Mouse (Mus musculus) heart, adult 11 months (tissue): ENCODE data around the gene Fcgr3.
"Not testable (repeated sequence)": the region's sequence is repeated elsewhere in the genome, so short reads cannot be mapped to it uniquely, and the experiment has no call there.

ENCODE experiments used
- DNase-seq: peaks from one replicate; pipeline ENCODE4 v3.0.0; 2022

The Fcgr3 gene

DNA sequence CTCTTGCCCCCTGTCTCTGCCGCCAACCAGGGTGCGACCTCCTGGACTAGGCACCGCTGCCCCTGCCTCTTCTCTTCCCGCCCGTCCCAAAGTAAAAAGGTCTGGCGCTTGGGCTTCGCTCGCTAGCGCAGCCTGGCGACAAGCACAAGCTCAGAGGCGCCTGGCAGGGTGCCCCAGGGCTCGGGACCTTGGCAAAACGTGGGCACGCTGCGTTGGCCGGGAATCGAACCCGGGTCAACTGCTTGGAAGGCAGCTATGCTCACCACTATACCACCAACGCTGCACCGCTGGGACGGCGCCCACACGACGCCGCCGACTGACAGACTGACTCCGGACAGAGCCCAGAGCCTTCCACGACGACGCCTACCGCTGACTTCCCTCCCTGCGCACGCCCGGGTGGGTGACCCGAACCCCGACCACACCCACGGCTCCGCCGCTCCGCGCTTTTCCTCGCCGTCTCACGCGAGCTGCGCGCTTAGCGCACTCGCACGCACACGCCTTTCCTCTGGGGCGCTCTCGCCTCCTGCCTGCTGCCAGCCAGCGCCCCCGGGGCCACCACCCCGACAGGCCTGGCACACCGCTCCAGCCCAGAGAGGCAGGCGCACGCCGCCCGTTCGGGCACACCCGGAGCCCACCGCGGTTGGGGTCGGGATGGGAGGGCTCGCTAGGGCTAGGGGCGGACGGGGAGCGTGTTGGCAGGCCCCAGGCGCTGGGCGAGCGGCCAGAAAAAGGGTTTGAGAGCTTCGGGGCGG, at the start of gene Fcgr3:
Fcgr3 (minus strand) TSS at position 445 of the 752 bp plus-strand sequence.
- peak; percentile 98 for DNase-seq

DNA sequence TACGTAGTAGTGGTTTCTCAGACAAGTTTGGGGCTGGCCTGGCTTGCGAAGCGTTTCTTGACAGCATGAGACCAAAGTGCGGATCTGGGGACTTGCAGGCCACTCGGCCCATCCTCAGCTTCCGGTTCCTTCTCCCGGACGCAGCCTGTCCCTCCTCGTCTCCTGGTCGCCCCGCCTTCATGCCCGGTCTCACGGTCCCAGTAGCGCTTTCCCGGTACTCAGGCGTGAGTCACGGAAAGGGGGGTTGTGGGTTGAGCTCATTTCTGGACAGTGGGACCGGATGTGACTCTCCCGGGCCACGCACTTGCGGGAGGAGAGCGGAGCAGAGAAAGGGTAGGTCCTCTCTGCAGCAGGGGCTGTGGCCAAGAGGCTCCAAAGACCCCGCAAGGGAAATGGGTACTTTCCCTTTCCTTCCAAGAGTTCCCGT, 49.2 kb upstream of the Fcgr3 start, which contains the start of gene Cfap126:
Cfap126 (plus strand) TSS at position 46 of the 427 bp plus-strand sequence.
- peak; percentile 100 for DNase-seq

DNA sequence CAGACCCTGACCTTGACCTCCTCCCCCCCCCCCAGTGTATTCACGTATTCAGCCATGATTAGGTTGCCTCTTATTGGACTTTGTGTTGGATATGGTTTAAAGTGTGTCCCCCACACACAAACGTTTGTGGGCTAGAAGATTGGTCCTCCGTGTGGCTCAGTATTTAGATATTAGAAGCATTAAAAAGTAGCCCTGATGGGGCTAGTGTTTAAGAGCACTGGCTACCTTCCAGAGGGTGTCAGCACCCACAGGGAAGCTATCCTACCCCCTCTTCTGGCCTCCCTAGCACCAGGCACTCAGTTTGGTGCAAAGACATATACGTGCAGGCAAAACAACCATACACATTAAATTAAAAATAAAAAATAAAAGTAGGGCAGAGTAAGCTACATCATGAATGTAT, 48.3 kb upstream of the Fcgr3 start:
- no peak for DNase-seq

DNA sequence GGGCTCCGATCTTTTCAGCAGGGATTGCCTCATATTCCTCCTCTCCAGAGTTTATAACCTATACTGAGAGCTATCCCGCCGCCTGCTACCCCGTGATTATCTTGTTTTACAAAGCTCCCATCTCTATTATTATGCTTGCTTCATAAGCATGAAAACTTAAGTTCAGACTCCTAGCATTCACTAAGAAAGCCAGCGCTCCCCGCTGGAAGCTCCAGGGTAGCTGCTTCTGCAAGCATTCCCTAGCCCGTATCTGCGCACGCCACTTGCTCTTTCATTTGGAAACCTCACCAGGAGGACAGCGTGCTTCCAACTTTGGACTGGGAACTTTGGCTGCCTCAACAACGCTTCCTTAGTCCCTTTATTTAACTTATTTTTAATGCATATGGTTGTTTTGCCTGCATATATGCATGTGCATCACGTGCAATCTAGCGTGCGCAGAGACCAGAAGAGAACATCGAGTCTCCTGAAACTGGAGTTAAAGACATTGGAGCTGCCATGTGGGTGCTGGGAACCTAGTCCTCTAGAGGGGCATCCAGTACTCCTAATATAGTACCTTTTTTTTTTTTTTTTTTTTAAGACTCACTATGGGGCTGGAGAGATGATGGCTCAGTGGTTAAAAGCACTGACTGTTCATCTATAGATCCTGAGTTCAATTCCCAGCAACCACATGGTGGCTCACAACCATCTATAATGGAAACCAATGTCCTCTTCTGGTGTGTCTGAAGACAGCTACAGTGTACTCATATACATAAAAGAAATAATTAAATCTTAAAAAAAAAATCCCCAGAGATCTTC, 47.2 kb upstream of the Fcgr3 start:
- peak; percentile 95 for DNase-seq

DNA sequence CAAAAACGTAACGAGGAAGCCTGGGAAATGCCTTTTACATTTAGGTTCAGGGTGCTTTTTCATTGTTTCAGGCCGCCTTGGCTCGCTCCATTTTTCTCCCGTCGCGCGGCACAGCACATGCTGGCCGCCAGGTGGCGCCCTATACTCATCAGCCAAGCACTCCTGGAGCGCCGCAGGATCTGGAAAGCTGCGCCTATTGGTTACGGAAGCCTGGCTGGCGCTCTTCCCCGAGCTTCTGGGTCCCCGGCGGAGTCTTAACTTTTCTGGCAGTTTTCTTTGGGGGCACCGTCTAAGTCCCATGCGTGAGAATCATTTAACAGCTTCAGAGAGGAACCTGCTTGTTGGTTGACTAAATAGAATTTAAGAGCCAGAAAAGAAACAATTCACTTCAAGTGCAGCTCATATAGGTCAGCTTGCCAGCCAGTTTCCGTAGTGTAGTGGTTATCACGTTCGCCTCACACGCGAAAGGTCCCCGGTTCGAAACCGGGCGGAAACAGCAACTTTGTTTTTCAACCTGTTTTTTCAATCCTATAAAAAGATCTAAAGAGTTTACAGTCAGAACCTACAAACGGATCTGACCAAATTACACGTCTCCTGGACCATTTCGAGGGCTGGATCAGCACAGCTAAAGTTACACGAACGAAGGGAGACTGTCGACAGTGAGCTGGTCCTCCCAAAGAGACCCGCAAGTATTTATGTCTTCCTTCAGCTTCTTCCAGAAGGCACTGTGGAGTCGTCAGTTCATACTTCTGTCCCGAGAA, 46.5 kb upstream of the Fcgr3 start:
- DNase-seq, result peak; percentile 99

DNA sequence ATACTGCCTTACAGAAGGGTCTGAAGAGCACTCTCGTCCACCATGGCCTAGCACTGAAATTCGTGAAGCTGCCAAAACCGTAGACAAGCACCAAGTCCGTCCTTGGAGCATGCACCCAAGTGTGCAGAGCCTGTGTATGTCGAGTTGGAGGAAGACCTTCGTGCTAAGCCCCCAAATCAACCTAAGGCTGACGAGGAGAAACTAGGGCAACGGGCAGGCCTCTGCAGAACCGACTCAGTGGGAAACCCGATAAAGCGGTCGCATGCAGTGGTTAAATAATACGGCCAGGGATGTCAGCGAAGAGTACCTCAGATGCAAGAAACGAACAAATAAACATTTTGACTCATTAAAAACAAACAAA, 45.9 kb upstream of the Fcgr3 start:
- peak; percentile 93 for DNase-seq

DNA sequence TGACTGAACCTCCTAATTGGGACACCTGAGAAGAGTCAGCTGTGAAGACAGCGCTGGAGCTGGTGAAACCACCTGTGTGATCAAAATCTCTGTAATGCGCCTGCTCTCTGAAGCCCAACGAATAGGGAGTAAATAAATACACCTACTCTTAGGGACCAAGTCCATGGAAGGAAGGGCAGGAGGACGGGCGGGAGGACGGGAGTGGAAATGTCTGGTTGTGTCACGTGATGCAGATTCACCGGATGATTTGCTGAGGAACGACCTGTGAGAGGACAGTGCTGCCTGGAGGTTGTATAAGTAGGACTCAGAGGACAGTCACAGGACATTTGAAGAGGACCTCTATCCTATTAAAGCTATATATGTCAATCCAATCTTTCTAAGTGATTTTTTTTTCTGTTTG, 44.9 kb upstream of the Fcgr3 start:
- peak; percentile 87 for DNase-seq

DNA sequence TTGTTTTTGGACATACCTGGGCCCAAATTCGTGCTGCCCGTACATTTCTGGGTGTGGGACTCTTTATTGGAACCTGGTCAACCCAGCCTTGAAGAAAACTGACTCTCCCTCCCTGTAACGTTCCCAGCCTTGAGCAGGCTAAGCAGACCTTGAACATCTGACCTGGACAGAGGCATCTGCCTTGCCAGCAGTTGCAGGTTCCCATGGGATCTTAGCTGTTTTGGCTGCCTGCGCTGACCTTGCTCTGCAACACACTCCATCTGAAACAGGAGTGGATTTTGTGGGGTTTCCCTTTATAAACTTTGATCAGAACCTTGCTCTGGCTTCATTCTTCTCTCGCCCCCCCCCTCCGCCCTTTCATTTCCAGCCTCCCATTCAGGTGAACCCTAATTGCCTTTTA, 40.5 kb upstream of the Fcgr3 start:
- DNase-seq, result peak; percentile 64

DNA sequence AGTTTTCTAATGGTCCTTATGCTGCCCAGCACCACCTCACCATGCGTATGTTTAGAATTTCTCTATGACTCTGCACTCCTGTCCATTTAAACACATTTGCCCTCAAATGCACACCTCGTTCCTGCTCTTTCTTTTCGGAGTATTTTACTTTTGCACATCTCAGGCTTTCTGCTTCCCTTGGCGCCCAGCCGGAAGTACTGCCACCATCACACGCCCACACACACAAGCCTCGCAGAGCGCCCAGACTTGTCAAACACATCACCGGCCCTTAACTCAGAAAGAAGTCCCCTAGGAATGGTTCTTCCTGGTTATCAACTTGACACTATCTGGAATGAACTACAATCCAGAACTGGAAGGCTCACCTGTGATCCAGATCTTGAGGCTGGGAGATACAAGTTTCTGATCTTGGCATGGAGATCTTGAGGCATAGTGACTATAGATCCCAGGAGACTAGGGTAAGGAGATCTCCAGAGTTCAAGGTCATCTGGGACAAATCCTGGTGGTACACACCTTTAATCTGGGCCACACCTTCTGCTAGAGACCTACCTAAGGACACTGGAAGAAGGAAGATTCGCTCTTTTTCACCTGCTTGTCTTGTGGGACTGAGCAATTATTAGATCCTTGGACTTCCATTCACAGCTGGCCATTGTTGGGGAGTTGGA, 38.6 kb upstream of the Fcgr3 start:
- no peak for DNase-seq

DNA sequence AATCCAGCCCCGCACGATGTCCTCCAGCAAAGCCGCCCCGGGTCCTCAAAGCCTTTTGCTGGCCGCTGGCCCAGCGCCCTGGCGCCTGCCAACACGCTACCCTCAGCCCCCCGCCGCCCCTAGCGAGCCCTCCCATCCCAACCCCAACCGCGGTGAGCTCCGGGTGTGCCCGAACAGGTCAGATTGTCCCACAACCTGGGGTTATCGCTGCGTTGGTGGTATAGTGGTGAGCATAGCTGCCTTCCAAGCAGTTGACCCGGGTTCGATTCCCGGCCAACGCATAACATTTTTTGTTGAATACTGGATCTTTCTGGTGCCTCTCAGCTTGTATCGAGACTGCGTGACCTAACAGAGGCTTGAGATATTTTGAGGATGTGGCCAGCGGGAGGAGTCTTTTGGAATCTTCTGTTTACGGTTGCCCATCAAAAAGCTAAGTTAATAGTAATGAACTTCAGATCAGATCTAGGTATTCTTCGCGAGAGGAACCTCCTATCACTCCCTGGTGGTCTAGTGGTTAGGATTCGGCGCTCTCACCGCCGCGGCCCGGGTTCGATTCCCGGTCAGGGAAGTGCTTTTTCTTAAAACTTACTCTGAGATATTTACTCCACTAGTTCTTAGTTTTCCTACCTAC, 37.9 kb upstream of the Fcgr3 start:
- peak; percentile 97 for DNase-seq

DNA sequence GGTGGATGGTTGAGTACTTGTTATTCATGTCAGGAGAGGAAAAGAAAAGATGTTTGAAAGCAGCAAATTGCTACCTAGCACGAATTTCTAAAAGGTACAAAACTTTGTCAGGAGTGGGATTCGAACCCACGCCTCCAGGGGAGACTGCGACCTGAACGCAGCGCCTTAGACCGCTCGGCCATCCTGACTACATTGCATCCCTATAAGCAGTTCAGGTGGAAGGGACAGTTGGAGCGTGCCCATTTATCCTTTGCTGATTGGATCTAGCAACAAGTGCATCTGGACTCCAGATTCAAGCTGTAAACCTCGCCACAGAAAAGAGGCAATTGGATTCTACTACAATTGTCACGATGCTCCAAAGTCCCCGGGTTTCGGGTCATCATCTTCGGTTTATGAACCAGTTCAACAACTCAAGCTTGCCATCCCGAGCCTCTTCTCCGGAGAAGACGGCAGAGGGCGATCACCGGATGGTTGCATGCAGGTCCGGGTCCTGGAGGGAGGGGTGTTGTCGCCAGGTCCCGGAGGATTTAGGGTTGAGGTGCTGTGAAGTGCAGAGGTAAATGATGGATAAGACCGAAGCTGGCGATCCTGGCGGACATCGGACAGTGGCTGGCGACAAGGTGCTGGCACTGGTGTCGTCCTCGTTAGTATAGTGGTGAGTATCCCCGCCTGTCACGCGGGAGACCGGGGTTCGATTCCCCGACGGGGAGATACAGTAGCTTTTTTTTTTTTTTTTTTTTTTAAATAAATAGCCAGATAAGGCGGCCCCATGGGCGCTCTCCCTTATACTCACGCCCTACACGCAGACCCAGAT, 37.2 kb upstream of the Fcgr3 start:
- DNase-seq, result peak; percentile 98

DNA sequence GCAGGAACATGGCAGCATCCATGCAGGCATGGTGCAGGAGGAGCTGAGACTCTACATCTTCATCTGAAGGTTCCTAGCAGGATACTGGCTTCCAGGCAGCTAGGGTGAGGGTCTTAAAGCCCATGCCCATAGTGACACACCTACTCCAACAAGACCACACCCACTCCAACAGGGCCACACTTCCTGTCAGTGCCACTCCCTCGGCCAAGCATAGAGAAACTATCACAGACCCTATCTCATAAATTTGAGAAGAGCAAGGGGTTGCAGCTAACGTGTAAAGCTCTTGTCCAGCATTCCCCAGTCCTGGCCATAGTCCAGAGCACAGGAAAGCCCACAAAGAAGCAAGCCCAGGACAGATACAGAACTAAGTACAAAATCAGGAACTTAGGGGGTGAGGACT, 36.3 kb upstream of the Fcgr3 start:
- DNase-seq, result peak; percentile 90

DNA sequence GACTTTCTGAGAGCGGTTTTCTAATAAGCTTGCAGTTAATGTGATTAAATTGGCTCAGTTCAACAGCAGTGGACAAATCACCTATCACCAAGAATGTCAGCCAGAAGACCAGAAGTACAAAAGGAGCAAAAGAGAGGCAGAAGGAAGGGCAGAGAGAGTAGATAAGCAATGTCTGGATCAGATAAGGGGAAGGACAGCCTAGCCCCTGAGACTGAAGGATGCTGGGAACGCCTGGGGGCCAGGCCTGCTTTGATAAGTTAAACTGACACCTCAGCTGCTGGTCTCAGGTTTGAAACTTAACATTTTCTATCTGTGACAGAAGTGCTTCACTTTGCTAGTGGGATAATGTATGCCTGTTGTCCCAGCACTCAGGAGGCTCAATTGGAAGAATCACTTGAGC, 32.9 kb upstream of the Fcgr3 start:
- no peak for DNase-seq

DNA sequence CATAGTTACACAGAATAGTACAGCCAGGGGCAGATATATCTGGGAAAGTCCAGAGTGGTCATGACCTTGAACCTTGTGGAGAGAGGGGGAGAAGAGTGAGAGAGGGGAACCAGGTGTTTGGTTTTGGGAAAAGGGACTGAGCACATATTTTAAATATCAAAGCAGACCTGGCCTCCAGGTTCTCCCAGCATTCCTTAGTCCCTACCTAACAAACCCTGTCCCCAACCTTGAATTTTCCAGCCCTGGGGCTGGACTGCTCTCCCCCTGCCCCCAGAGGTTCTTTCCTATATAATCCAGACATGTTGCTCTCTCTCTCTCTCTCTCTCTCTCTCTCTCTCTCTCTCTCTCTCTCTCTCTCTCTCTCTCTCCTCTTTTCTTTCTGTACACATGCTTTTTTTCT, 32.4 kb upstream of the Fcgr3 start:
- no peak for DNase-seq

DNA sequence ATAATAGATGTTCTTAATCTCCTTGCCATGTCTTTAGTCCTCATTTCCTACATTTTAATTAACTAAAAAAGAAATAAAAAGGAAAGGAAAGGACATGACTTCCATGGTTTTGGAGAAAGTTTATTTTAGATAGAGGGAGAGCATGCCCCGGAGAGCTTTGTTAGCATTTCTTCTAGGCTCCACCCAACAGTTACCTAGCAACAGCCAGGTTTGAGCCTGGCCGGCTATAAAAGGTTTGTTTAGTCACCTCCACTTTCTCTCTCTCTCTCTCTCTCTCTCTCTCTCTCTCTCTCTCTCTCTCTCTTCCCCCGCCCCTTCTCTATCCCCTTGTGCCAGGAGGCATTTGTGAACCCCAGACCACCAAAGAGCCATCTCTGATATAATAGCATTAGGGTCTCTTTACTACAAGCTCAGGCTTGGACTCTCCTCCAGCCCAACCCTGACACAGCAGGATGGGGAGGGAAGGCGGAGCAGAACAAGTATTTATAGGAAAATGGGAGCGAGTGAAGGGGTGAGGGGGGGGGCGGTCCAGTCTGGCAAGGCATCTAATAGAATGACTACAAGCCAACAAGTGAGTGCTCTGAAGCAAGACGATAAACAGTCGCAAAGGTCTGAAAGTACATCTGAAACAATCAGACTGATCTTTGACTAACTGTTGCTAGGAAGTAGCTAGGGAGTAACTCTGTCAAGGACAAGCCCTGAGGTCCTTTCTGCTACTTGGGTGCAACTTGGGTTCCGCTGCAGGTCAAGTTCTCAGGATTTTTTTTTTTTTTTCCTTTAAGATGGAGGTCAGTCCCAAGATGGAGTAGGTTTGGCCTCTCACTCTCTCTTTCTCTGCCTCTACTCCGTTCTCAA, 31.6 kb upstream of the Fcgr3 start:
- no peak for DNase-seq

DNA sequence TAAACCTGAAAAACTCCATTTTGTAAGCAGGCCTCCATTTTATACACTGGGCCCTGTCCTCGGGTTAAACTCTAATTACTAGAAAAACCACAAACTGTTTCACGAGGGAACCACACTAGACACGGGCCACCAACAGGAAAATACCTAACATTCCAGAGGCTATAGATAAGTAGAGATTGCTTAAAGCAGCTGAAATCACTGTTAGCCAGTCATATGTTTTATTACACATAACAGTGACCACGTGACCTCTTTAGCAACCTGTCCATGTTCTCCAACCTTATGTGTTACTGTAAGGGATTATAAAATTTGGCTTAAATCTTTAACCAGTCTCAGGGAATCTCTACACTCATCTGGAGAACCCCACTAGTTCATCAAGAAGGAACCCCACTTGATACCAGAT, 29.7 kb upstream of the Fcgr3 start:
- no peak for DNase-seq

DNA sequence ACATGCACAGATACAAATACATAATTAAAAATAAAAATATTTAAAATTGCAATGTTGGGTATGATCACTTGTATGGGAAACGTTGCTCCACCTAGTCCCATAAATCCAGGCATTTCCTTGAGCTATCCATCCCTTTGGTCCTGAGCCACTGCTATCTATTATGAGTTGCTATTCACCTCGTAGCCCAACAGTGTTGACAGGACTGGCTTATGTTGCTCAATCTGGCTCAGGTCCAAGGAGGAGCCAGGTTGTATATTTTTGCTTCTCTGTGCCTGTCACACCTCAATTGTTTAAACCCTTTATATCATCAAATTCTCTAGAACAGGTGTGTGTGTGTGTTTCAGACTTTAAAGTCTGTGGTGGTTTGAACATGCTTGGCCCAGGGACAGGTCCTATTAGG, 26.0 kb upstream of the Fcgr3 start:
- no peak for DNase-seq

DNA sequence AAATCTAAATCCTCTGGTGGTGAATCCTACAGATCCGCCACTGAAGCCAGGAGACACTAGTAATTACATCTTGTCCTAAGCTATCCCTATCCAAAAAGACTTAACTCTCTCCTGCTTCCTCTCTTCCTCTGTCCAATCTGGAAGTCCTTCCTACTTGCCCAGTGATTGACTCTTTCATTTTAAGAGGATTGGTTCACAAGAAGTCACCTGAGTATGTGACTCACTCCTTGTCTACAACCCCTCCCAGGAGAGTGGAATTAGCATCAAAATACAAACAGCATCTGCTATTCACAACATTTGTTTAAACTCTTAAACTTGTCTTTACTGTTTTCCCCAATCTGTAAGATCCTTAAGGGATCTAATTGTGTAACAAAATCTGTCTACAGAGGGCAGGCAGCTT, 25.2 kb upstream of the Fcgr3 start:
- DNase-seq, result no peak

DNA sequence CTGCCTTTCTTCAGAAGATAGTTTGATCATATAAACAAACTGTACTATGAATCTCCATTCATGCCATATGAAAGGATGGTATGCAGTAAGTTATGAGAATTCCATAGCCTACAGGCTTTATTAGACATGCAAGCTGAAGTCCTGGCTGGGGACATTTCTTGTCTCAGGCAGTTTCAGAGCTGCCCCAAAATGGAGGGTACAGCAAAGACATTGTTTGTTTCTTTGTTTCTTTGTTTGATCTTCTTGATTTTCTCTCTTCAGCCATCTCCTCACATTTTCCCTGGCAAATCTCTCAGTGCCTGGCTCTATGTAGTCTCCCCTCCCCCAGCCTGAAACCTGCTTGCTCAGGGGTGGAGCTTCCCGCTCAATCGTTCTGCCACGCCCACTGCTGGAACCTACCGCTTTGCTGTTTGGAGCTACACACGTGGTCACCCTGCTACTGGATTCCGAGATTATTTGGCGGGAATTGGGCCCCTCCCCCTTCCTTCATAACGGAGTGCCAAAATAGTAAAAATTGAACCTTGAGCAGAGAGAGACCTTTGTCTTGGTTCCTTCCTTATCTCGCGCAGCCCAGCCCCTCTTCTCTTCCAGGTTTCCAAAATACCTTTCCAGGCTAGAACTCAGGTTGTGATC, 23.6 kb upstream of the Fcgr3 start:
- not testable (repeated sequence) for DNase-seq

DNA sequence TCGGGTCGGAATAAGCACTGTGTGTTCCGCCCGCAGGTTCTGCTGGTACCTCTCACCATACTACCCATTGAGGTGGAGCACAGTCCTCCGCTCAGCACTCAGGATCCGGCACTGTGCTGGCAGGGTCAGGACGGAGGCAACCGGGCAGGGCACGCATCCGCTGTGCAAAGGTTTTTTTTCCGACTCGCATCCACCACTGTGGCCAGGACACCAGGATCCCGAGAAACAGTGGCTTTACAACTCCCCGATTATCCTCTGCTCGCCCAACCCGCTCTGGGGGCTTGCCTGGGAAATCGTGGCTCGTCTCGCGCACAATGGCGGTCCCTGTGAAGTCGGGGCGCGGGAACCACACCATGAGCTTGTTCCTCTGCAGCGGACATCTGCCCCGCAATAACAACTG, 21.0 kb upstream of the Fcgr3 start:
- DNase-seq, result peak; percentile 84
